Mouse (Mus musculus): ENCODE results near the gene Cyp3a59. TPM values are rescaled to one million over a fixed set of nuclear protein-coding genes. Genes with fewer than 3 reads are reported as not detected.
"Not testable (repeated sequence)": the region's sequence is repeated elsewhere in the genome, so short reads cannot be mapped to it uniquely, and the experiment has no call there.

Gene Cyp3a59
- total RNA-seq (2022), result not detected

GRCm38 (mm10) chr5:146078945-146079344 lies at the start of gene Cyp3a59:
Gene Cyp3a59, plus strand, starts transcription at chr5:146079257.
- not testable (repeated sequence) for DNase-seq (ENCODE audit: low spot score in 2 of 2)

- DNase-seq (ENCODE audit: low spot score in 2 of 2), result no peak
Observed at GRCm38 (mm10) chr5:146070099-146070498, 9.0 kb upstream of the Cyp3a59 start.

GRCm38 (mm10) chr5:146147903-146148302 lies 68.8 kb downstream of the Cyp3a59 start:
- DNase-seq (ENCODE audit: low spot score in 2 of 2), result no peak

- DNase-seq (ENCODE audit: low spot score in 2 of 2), result no peak
Observed at GRCm38 (mm10) chr5:146150454-146150853, 71.4 kb downstream of the Cyp3a59 start.

GRCm38 (mm10) chr5:146158326-146158725 lies 79.3 kb downstream of the Cyp3a59 start:
- not testable (repeated sequence) for DNase-seq (ENCODE audit: low spot score in 2 of 2)

- not testable (repeated sequence) for DNase-seq (ENCODE audit: low spot score in 2 of 2)
Observed at GRCm38 (mm10) chr5:146160439-146160838, 81.4 kb downstream of the Cyp3a59 start, which contains the start of gene Gm5565. Gene Gm5565, minus strand, starts transcription at chr5:146160539.

Other genes with a start within 250 kb of the Cyp3a59 start
- not detected for gene Cyp3a11, start 199.3 kb upstream of the Cyp3a59 start, total RNA-seq (2022)
- gene Cyp3a25, start 69.6 kb upstream of the Cyp3a59 start, total RNA-seq (2022), result under 1 TPM in 1 of 4 experiments, not detected in 3; 0.56 TPM
- not detected for gene Gm5565, start 81.3 kb downstream of the Cyp3a59 start, total RNA-seq (2022)
- not detected for gene Gm6309, start 91.5 kb downstream of the Cyp3a59 start, total RNA-seq (2022)
- 1 to 10 TPM in 2 of 4 experiments, under 1 TPM in 2; 0.54 to 1.6 (median 1.0) TPM for gene 1700001J03Rik, start 106.0 kb downstream of the Cyp3a59 start, total RNA-seq (2022)
- 10 to 100 TPM; 40.3 to 46.6 (median 42.4) TPM for gene Rnf6, start 142.3 kb downstream of the Cyp3a59 start, total RNA-seq (2022)
- 10 to 100 TPM; 13.6 to 18.5 (median 16.0) TPM for gene Cdk8, start 152.0 kb downstream of the Cyp3a59 start, total RNA-seq (2022)

Measured in gastrocnemius, adult 8-10 months (tissue).